Mouse (Mus musculus): Measurements from ENCODE around the gene Stat4.

GRCm38 (mm10) chr1:52140534-52140933 lies 153.6 kb downstream of the Stat4 start:
- TF ChIP-seq MYOD1 (IDR thresholded peaks at IDR 0.05; ENCODE audit: control insufficient read depth in 1 of 3, insufficient read length in 2 of 3, low read depth in 2 of 3): no peak
- TF ChIP-seq POLR2A (IDR thresholded peaks at IDR 0.05; ENCODE audit: insufficient read length, low read depth): no peak
- TF ChIP-seq SRF (IDR thresholded peaks at IDR 0.05; ENCODE audit: control insufficient read depth, insufficient read length, low read depth): no peak
- TF ChIP-seq CEBPB (IDR thresholded peaks at IDR 0.05; ENCODE audit: insufficient read depth, poor library complexity, severe bottlenecking): no peak
- no peak for TF ChIP-seq USF1 (IDR thresholded peaks at IDR 0.05; ENCODE audit: low read depth)
- no peak for TF ChIP-seq POLR2AphosphoS2 (IDR thresholded peaks at IDR 0.05; ENCODE audit: insufficient read length, low read depth)
- no peak for TF ChIP-seq E2F4 (IDR thresholded peaks at IDR 0.05; ENCODE audit: insufficient read depth)
- no peak for TF ChIP-seq MAX (IDR thresholded peaks at IDR 0.05; ENCODE audit: low read depth)
- TF ChIP-seq TCF12 (IDR thresholded peaks at IDR 0.05; ENCODE audit: insufficient read depth, poor library complexity, severe bottlenecking): no peak
- no peak for TF ChIP-seq MYOG (IDR thresholded peaks at IDR 0.05; ENCODE audit: control insufficient read depth in 1 of 3, insufficient read depth in 1 of 3, insufficient read length in 2 of 3, low read depth in 2 of 3)
- no peak for TF ChIP-seq TCF3 (IDR thresholded peaks at IDR 0.05; ENCODE audit: insufficient read length, low read depth)
- TF ChIP-seq REST (IDR thresholded peaks at IDR 0.05; ENCODE audit: insufficient read depth, insufficient read length): no peak

Measured in myocyte (in vitro differentiated cells).